Mouse (Mus musculus) brain, embryonic 14.5 days (tissue): ENCODE results near the gene Kcnn4.

Source experiments
- CTCF ChIP-seq: fragments of 200-500 bp; IDR thresholded peaks from 2 replicates; pipeline ENCODE4 v1.5.1; 2012; ENCODE audit warnings: inconsistent platforms, mild to moderate bottlenecking, moderate library complexity, borderline replicate concordance; ENCODE audit not compliant: insufficient read depth, insufficient read length; ENCODE audit errors: extremely low read depth
- POLR2A ChIP-seq: fragments of 200-500 bp; IDR thresholded peaks from 2 replicates; pipeline ENCODE4 v1.6.1; 2012; ENCODE audit warnings: mild to moderate bottlenecking, inconsistent platforms, borderline replicate concordance; ENCODE audit not compliant: poor library complexity, insufficient read depth, insufficient read length, severe bottlenecking; ENCODE audit errors: extremely low read depth

- no peak for TF ChIP-seq POLR2A
- no peak for TF ChIP-seq CTCF
Measured at GRCm38 (mm10) chr7:24380370-24380769, 10.3 kb downstream of the Kcnn4 start.
